Mouse (Mus musculus) stomach, postnatal 0 days (tissue): ENCODE results near the gene Polr3g. TPM values are rescaled to one million over a fixed set of nuclear protein-coding genes. Genes with fewer than 3 reads are reported as not detected.
"Not testable (repeated sequence)": the region's sequence is repeated elsewhere in the genome, so short reads cannot be mapped to it uniquely, and the experiment has no call there.

Experiments used
- ATAC-seq: fragments of 200-750 bp; cut with Nextera tagmentation; 2 replicates; pipeline ENCODE4 v1.8.0; 2017; ENCODE audit not compliant: low FRiP score, low TSS enrichment
- DNase-seq: peaks from one replicate; pipeline ENCODE4 v3.0.0-alpha.2; 2016; ENCODE audit warnings: low spot score
- H3K27ac ChIP-seq: fragments of 300-500 bp; sonication (generic); replicated peaks from 2 replicates; pipeline ENCODE4 v1.5.1; 2014; ENCODE audit warnings: mild to moderate bottlenecking, control low read depth
- H3K27me3 ChIP-seq: fragments of 300-500 bp; sonication (generic); 2 replicates; pipeline ENCODE4 v1.6.1; 2014; ENCODE audit warnings: low read length; ENCODE audit not compliant: control insufficient read depth, insufficient read depth
- H3K36me3 ChIP-seq: fragments of 300-500 bp; sonication (generic); 2 replicates; pipeline ENCODE4 v1.6.1; 2014; ENCODE audit warnings: low read length, mixed read lengths; ENCODE audit not compliant: control insufficient read depth, insufficient read depth
- H3K4me1 ChIP-seq: fragments of 300-500 bp; sonication (generic); replicated peaks from 2 replicates; pipeline ENCODE4 v1.6.1; 2014; ENCODE audit warnings: antibody characterized with exemption; ENCODE audit not compliant: control insufficient read depth, insufficient read depth
- H3K4me2 ChIP-seq: fragments of 300-500 bp; sonication (generic); replicated peaks from 2 replicates; pipeline ENCODE4 v1.6.1; 2014; ENCODE audit warnings: low read depth, mild to moderate bottlenecking, control low read depth, moderate library complexity
- H3K4me3 ChIP-seq: fragments of 300-500 bp; sonication (generic); 2 replicates; pipeline ENCODE4 v1.5.1; 2014; ENCODE audit warnings: low read depth, low read length, control low read depth
- H3K9ac ChIP-seq: fragments of 300-500 bp; sonication (generic); 2 replicates; pipeline ENCODE4 v1.6.1; 2014; ENCODE audit warnings: mild to moderate bottlenecking, low read length, control low read depth, mixed read lengths
- H3K9me3 ChIP-seq: fragments of 300-500 bp; sonication (generic); 2 replicates; pipeline ENCODE4 v1.6.1; 2016; ENCODE audit warnings: low read length; ENCODE audit not compliant: control insufficient read depth
- CTCF ChIP-seq: IDR thresholded peaks from 2 replicates; pipeline ENCODE4 v1.5.1; 2016; ENCODE audit warnings: antibody characterized with exemption, low read depth, mild to moderate bottlenecking, moderate library complexity
- EP300 ChIP-seq: optimal IDR thresholded peaks from 2 replicates; pipeline ENCODE3; 2016; ENCODE audit warnings: antibody characterized with exemption
- WGBS: fragments of 180-500 bp; shearing (Covaris S2); extraction: QIAGEN DNeasy Blood & Tissue Kit; methylation state at CpG from one replicate; pipeline ENCODE4 v1.1.7; 2014; 5-methylcytosine and 5-hydroxymethylcytosine counted together
- polyA plus RNA-seq: library from polyadenylated mRNA; unstranded; fragments of >200 nt; fragmentation: Nextera tagmentation; extraction: Ambion mirVana; gene quantifications from 2 replicates; pipeline ENCODE4 v1.2.1, GENCODE M21; 2015

Gene Polr3g
- polyA plus RNA-seq, 1 experiment from 2014 or later = 39.6 TPM

GRCm38 (mm10) chr13:81743391-81744091, 32.7 kb upstream of the Polr3g start:
- 48% methylated on average over 10 of the region's 10 CpGs for WGBS
- H3K4me3 ChIP-seq = no peak overlapping the region
- DNase-seq = no peak
- no peaks in the 10 kb centered on the region for H3K9me3 ChIP-seq
- no peaks in the 10 kb centered on the region for H3K4me1 ChIP-seq
- no peak overlapping the region for H3K9ac ChIP-seq
- no peak for TF ChIP-seq CTCF
- no peak overlapping the region for H3K27ac ChIP-seq
- no peaks in the 10 kb centered on the region for H3K36me3 ChIP-seq
- H3K4me2 ChIP-seq = no peak overlapping the region
- 0 out of 2 replicates have a peak, but pooled peaks have one; percentile 40 for ATAC-seq
- H3K27me3 ChIP-seq = no peaks in the 10 kb centered on the region

- ATAC-seq (no peak), DNase-seq (no peak)
- Histone ChIP-seq H3K4me3 (no peak overlapping the region), H3K4me1 (no peaks in the 10 kb centered on the region), H3K36me3 (no peaks in the 10 kb centered on the region), H3K4me2 (no peak overlapping the region), H3K27me3 (no peaks in the 10 kb centered on the region), H3K9ac (no peak overlapping the region), H3K9me3 (no peaks in the 10 kb centered on the region), H3K27ac (no peak overlapping the region)
- WGBS = 48% methylated on average over 3 of the region's 3 CpGs
- TF ChIP-seq CTCF (0 out of 2 replicates have a peak, but pooled peaks have one; percentile 26), EP300 (no peak)
Measured at GRCm38 (mm10) chr13:81740898-81741297, 30.1 kb upstream of the Polr3g start.

- H3K27ac ChIP-seq = no peak overlapping the region
- DNase-seq (no peak), ATAC-seq (no peak)
- no peaks in the 10 kb centered on the region for H3K27me3 ChIP-seq
- no peak overlapping the region for H3K9ac ChIP-seq
- WGBS = 66% methylated on average over 5 of the region's 5 CpGs
- no peak overlapping the region for H3K4me3 ChIP-seq
- no peaks in the 10 kb centered on the region for H3K4me1 ChIP-seq
- no peaks in the 10 kb centered on the region for H3K36me3 ChIP-seq
- H3K9me3 ChIP-seq = no peaks in the 10 kb centered on the region
- H3K4me2 ChIP-seq = no peak overlapping the region
- no peak for TF ChIP-seq CTCF
Measured at GRCm38 (mm10) chr13:81736606-81737005, 25.8 kb upstream of the Polr3g start.

- H3K27me3 ChIP-seq = no peaks in the 10 kb centered on the region
- DNase-seq (no peak), ATAC-seq (no peak)
- H3K4me3 ChIP-seq = no peak overlapping the region
- H3K27ac ChIP-seq = no peak overlapping the region
- TF ChIP-seq CTCF (no peak), EP300 (no peak)
- no peaks in the 10 kb centered on the region for H3K4me1 ChIP-seq
- no peak overlapping the region for H3K4me2 ChIP-seq
- H3K9ac ChIP-seq = no peak overlapping the region
- H3K9me3 ChIP-seq = no peaks in the 10 kb centered on the region
- WGBS = 73% methylated on average over 1 of the region's 1 CpGs
- H3K36me3 ChIP-seq = no peaks in the 10 kb centered on the region
Measured at GRCm38 (mm10) chr13:81730362-81730761, 19.5 kb upstream of the Polr3g start.

- no peaks in the 10 kb centered on the region for H3K27me3 ChIP-seq
- no peak overlapping the region for H3K4me2 ChIP-seq
- no peaks in the 10 kb centered on the region for H3K36me3 ChIP-seq
- WGBS = 65% methylated on average over 4 of the region's 4 CpGs
- no peak for DNase-seq
- H3K4me3 ChIP-seq = no peak overlapping the region
- H3K4me1 ChIP-seq = no peaks in the 10 kb centered on the region
- H3K9ac ChIP-seq = no peak overlapping the region
- TF ChIP-seq EP300 = no peak
- no peak for TF ChIP-seq CTCF
- no peak overlapping the region for H3K27ac ChIP-seq
- no peaks in the 10 kb centered on the region for H3K9me3 ChIP-seq
- no peak for ATAC-seq
Measured at GRCm38 (mm10) chr13:81729102-81729501, 18.3 kb upstream of the Polr3g start.

- H3K9me3 ChIP-seq, H3K36me3 ChIP-seq, H3K4me2 ChIP-seq, DNase-seq, H3K9ac ChIP-seq, H3K27me3 ChIP-seq, ATAC-seq, H3K4me3 ChIP-seq, H3K27ac ChIP-seq, H3K4me1 ChIP-seq: not testable (repeated sequence)
- WGBS = 56% methylated on average over 12 of the region's 12 CpGs
Measured at GRCm38 (mm10) chr13:81728141-81728540, 17.3 kb upstream of the Polr3g start.
